Mouse (Mus musculus) liver, adult 2 months (tissue): ENCODE measurements around the gene Olfr351.

Experiments
- CTCF ChIP-seq: fragments of 200-500 bp; IDR thresholded peaks from 2 replicates; pipeline ENCODE4 v1.5.1; 2011; ENCODE audit warnings: low read depth, low read length, control low read depth
- POLR2A ChIP-seq: fragments of 200-500 bp; IDR thresholded peaks from 2 replicates; pipeline ENCODE4 v1.6.1; 2011; ENCODE audit warnings: low read length, control low read depth; ENCODE audit not compliant: insufficient read depth; ENCODE audit errors: extremely low read depth

DNA sequence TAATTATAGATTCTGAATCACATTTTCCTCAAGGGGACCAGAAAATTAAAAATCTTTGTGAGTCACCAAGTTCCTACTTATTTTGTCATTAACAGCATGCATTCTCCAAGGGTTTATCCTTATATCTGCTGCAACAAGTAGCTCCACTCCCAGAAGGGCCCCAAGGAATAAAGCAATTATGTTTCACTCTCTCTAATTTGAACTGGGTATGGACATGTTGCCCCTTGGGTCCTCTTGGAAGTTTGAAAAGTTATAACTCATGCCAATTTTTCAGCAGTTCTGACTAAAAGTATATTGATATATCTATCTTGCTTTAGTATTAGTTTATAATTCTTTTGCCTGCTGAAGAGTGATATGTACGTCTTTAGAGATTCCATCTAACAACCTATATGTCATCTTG lies 5.7 kb upstream of the Olfr351 start, which contains the start of gene Olfr352:
- TF ChIP-seq CTCF (no peak), POLR2A (no peak)
